Mouse (Mus musculus) Patski (cell line): ENCODE data around the gene Glis2. TPM values are rescaled to one million over a fixed set of nuclear protein-coding genes. Genes with fewer than 3 reads are reported as not detected.

Experiments used
- ATAC-seq: fragments of 100-300 bp; one replicate; pipeline ENCODE4 v1.8.0; 2021
- CTCF ChIA-PET: fragments of 350-600 bp; sonication (Branson Sonifier 250); formaldehyde crosslinking; loops from one replicate; lab custom pipeline; 2022; ENCODE audit warnings: inconsistent platforms; lab: Charles Lee
- POLR2A ChIA-PET: fragments of 350-600 bp; sonication (Branson Sonifier 250); formaldehyde crosslinking; loops from one replicate; lab custom pipeline; 2022; ENCODE audit warnings: antibody characterized with exemption, inconsistent platforms; lab: Charles Lee
- DNase-seq: peaks from one replicate; pipeline ENCODE4 v3.0.0-alpha.2; 2011; ENCODE audit warnings: low read depth, low spot score
- H3K27me3 ChIP-seq: fragments of 371-371 bp; one replicate; pipeline ENCODE4 v1.5.1; 2021
- CTCF ChIP-seq: fragments of 100-300 bp; IDR thresholded peaks from one replicate; pipeline ENCODE4 v1.5.1; 2021
- in situ Hi-C: fragments of 300-500 bp; cut with MboI; formaldehyde crosslinking; loops from 3 replicates; pipeline ENCODE4 v1.11.1; 2018; ENCODE audit warnings: low pct_unique_long_range_greater_than_20kb, mixed read lengths
- polyA plus RNA-seq: library from polyadenylated mRNA; unstranded; gene quantifications from one replicate; pipeline ENCODE4 v1.2.3, GENCODE M21; 2021

Glis2 gene
- polyA plus RNA-seq, 1 experiment from 2014 or later = 87.1 TPM

DNA sequence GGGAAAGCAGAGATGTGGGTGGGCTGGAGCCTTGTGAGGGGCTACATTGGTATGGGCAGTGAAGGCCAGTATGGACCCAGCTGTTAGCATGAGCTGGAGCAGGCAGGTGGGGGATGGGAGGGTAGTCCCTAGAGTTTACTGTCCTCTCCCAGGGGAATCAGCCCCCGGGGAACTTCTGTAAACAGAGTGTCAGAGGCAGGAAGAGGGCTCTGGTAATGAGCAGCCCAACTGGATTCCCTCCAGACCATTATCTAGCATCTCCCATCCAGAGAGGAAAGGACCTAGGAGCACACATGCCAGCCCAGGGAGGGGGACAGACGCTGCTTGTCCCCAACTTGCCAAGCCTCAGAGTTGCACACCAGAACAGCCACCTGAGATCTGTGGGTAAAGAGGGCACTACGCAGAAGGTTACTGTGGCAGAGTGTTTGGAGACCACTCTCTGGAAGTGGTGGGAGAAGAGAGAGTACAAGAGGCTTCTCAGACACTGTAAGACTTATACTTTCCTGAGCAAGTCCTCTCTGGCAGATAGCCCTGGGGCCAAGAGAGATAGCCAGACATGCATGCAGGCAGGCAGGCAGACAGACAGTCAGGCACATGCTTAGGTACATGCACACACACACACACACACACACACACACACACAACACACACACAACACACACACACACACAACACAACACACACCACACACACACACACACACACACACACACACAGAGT is 46.8 kb downstream of the Glis2 start:
- ATAC-seq (no peak), DNase-seq (no peak)
- ChIA-PET POLR2A (interaction anchor here (4.7 kb wide), 1 partner anchor 14 kb away, joined by 28 read pairs; no protein-coding TSS in a partner anchor), CTCF (interaction anchor here (0.8 to 1.8 kb wide), 3 partner anchors 8 to 325 kb away, joined by 3 to 8 read pairs (median 5); no protein-coding TSS in a partner anchor)
- H3K27me3 ChIP-seq = no peaks in the 10 kb centered on the region
- TF ChIP-seq CTCF = no peak
- in situ Hi-C loops = no loop called here

DNA sequence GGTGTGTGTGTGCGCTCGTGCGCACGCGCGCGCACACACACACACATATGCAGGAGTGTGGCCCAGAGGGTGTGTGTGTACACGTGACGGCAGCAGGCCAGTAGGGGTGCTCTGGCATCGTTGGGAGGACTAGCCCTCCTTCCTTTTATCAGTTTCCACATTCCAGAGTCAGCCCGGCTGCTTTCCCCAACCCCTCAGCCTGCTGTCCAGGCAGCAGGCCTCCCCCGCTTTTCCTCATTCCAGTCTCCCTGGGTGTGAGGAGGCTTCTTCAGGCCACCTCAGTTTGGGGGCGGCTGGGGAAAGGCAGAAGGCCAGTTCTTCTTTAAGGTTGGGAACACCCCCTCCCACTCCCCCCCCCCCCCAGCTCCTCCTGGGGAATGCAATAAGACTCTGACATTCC is 47.7 kb downstream of the Glis2 start:
- peak; percentile 17 for ATAC-seq
- POLR2A ChIA-PET = interaction anchor here (1.0 to 4.7 kb wide), 2 partner anchors 8 to 13 kb away, joined by 7 to 28 read pairs; no protein-coding TSS in a partner anchor
- DNase-seq = no peak
- no peaks in the 10 kb centered on the region for H3K27me3 ChIP-seq
- CTCF ChIA-PET = interaction anchor here (0.8 to 2.5 kb wide), 7 partner anchors 8 to 326 kb away, joined by 3 to 14 read pairs (median 6); no protein-coding TSS in a partner anchor
- TF ChIP-seq CTCF = no peak
- in situ Hi-C loops = no loop called here

DNA sequence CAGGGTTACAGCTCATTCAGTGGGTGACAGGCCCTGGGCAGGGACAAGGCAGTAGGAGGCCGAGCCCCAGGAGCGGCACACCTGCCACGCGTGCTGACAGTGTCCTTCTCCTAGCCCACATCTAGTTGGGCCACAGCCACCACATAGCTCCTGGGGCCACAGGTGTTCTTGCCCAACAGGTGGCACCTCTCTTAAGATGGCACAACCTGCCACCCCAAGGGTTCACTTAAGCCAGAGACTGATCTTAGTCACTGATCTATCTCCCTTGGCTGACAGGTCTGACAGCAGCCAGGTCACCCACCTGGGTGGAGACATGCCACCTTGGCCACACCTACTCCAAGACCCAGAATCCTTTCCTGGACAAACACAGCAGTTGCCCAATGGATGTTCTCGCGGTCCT is 48.4 kb downstream of the Glis2 start:
- in situ Hi-C loops = no loop called here
- ATAC-seq (no peak), DNase-seq (no peak)
- CTCF ChIA-PET = interaction anchor here (1.1 to 2.5 kb wide), 6 partner anchors 9 to 24 kb away, joined by 3 to 14 read pairs (median 7); no protein-coding TSS in a partner anchor
- POLR2A ChIA-PET = interaction anchor here (1.0 to 4.7 kb wide), 3 partner anchors 9 to 12 kb away, joined by 7 to 28 read pairs (median 11); no protein-coding TSS in a partner anchor
- no peak for TF ChIP-seq CTCF
- no peaks in the 10 kb centered on the region for H3K27me3 ChIP-seq

DNA sequence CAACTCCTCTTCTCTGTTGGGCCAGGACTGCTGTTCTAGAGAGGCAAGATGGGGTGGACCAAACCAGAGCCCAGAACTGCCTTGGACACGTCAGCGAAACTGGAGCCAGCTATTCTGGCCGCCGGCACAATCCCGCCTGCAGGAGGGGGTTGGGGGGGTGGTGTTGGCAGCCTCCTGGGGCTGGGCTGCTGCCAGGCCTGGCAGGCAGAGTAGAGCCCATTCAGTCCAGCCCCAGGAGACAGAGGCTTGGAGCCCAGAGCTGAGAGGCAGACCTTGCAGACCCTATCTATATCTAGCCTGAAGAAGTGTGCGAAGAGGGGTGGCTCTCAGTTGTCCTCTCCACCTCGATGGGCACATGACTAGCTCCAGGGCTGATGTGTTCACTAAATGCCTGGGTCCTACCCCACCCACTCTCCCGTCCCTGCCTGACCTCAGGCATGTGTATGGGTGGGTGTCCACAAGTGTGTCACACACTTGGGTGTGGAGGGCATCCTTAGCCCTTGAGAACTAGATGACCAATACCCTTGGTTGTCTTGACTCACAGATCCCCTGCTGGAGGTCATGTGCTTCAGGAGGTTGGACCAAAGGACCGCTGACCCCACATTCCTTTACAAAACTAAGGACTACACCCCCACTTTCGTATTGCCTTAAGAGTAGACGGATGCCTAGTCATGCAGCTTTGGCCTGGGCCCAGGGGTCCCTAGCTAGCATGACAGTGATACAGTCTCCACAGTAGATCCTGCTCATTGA is 49.3 kb downstream of the Glis2 start:
- CTCF ChIA-PET = interaction anchor here (1.5 to 2.8 kb wide), 5 partner anchors 11 to 23 kb away, joined by 4 to 15 read pairs (median 14); no protein-coding TSS in a partner anchor
- in situ Hi-C loops = no loop called here
- no peaks in the 10 kb centered on the region for H3K27me3 ChIP-seq
- POLR2A ChIA-PET = interaction anchor here (0.9 to 4.7 kb wide), 5 partner anchors 8 to 120 kb away, joined by 3 to 28 read pairs (median 4); no protein-coding TSS in a partner anchor
- no peak for TF ChIP-seq CTCF
- DNase-seq (peak; percentile 76), ATAC-seq (peak; percentile 12)

DNA sequence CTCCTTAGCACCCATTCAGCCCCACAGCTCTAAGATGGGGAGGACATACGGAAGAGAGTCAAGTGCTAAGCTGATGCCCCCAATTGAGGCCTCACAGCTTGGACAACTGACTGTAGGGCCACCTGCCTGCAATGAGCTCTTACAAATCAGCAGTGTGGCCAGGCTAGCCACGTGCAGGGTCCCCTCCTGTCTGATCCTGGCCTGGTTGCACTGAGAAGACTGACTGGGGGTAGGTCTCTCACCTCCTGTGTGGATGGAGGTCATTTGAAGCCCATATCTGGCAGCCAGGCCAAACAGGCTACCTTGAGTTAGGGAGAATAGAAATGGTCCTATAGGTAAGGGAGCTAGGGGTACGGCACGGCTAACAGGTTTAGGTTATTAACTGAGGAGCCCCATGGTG is 51.4 kb downstream of the Glis2 start:
- no peaks in the 10 kb centered on the region for H3K27me3 ChIP-seq
- TF ChIP-seq CTCF = no peak
- CTCF ChIA-PET = interaction anchor here (0.7 to 2.8 kb wide), 5 partner anchors 9 to 88 kb away, joined by 3 to 16 read pairs (median 12); no protein-coding TSS in a partner anchor
- in situ Hi-C loops = no loop called here
- DNase-seq (no peak), ATAC-seq (no peak)
- POLR2A ChIA-PET = interaction anchor here (1.7 kb wide), 1 partner anchor 13 kb away, joined by 8 read pairs; no protein-coding TSS in a partner anchor

DNA sequence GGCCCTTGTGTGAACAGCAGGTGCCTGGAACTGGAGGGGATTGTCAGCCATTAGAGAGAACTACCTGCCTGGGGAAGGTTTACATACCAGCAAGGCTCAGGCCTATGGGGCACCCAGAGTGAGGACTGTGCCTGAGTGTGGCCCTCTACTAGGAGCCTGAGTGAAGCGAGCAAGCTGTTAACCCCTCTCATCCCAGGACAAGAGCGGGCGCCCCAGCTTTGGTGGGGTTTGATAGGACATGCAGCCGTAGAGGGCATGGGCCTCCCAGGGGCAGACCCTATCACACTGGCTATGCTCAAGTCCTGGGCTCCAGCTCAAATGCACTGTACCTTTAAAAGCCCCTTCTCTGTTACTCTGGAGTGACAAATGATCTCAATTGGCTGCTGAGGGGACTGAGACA is 52.3 kb downstream of the Glis2 start:
- DNase-seq (no peak), ATAC-seq (no peak)
- ChIA-PET CTCF (interaction anchor here (2.4 to 2.6 kb wide), 2 partner anchors 8 to 20 kb away, joined by 12 to 16 read pairs; no protein-coding TSS in a partner anchor), POLR2A (interaction anchor here (1.7 kb wide), 1 partner anchor 13 kb away, joined by 8 read pairs; no protein-coding TSS in a partner anchor)
- TF ChIP-seq CTCF = no peak
- in situ Hi-C loops = no loop called here
- H3K27me3 ChIP-seq = no peaks in the 10 kb centered on the region

DNA sequence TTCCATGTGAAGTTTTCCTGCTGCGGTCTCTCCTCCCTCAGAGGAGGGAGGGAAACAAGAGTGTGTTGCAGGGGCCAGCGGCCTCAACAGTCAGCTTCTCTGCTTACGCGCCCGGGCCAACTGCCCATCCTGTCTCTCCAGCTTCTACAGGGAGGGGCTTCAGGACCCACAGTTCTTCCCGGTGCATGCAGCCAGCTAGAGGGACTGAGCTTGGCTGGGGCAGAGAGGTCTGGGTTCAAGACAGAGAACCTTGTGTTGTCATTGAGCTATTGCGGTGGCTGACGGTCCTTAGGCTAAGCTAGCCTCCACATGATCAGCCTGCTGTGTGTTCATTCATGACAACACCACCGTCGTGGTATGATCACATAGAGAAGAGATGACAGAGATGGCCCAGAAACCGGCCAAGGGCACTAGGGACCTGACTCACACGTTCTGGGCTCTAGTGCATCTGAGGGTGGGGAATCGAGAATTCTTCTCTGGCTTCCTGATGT is 53.2 kb downstream of the Glis2 start:
- POLR2A ChIA-PET = interaction anchor here (0.7 kb wide), 1 partner anchor 238 kb away, joined by 3 read pairs; no protein-coding TSS in a partner anchor
- TF ChIP-seq CTCF = no peak
- no peak for ATAC-seq
- no peaks in the 10 kb centered on the region for H3K27me3 ChIP-seq
- DNase-seq = no peak
- in situ Hi-C loops = no loop called here
- CTCF ChIA-PET = interaction anchor here (1.2 to 2.1 kb wide), 2 partner anchors 10 to 20 kb away, joined by 4 to 6 read pairs; no protein-coding TSS in a partner anchor

DNA sequence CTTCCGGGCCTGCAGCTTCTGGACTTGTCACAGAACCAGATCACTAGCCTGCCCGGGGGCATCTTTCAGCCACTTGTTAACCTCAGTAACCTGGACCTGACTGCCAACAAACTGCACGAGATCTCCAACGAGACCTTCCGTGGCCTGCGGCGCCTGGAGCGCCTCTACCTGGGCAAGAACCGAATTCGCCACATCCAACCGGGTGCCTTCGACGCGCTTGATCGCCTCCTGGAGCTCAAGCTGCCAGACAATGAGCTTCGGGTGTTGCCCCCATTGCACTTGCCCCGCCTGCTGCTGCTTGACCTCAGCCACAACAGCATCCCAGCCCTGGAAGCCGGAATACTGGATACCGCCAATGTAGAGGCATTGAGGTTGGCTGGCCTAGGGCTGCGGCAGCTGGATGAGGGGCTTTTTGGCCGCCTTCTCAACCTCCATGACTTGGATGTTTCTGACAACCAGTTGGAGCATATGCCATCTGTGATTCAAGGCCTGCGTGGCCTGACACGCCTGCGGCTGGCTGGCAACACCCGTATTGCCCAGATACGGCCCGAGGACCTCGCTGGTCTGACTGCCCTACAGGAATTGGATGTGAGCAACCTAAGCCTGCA is 54.0 kb downstream of the Glis2 start:
- no peak for TF ChIP-seq CTCF
- no peaks in the 10 kb centered on the region for H3K27me3 ChIP-seq
- POLR2A ChIA-PET = no interaction called here
- CTCF ChIA-PET = interaction anchor here (0.9 to 2.1 kb wide), 4 partner anchors 9 to 19 kb away, joined by 3 to 6 read pairs (median 4); no protein-coding TSS in a partner anchor
- in situ Hi-C loops = no loop called here
- ATAC-seq = no peak
- DNase-seq = no peak

DNA sequence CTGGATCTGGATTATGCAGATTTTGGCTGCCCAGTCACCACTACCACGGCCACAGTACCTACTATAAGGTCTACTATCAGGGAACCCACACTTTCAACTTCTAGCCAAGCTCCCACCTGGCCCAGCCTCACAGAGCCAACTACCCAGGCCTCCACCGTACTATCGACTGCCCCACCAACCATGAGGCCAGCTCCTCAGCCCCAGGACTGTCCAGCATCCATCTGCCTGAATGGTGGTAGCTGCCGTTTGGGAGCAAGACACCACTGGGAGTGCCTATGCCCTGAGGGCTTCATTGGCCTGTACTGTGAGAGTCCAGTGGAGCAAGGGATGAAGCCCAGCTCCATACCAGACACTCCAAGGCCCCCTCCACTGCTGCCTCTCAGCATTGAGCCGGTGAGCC is 54.7 kb downstream of the Glis2 start:
- DNase-seq (no peak), ATAC-seq (no peak)
- in situ Hi-C loops = no loop called here
- POLR2A ChIA-PET = no interaction called here
- TF ChIP-seq CTCF = no peak
- CTCF ChIA-PET = interaction anchor here (0.9 to 2.1 kb wide), 3 partner anchors 17 to 19 kb away, joined by 3 to 6 read pairs (median 4); no protein-coding TSS in a partner anchor
- H3K27me3 ChIP-seq = no peaks in the 10 kb centered on the region
